Mouse (Mus musculus) liver, embryonic 14.5 days (tissue): ENCODE data around the gene Ppp1r14a. TPM values are rescaled to one million over a fixed set of nuclear protein-coding genes. Genes with fewer than 3 reads are reported as not detected.

Experiments
- ATAC-seq: fragments of 200-750 bp; cut with Nextera tagmentation; 2 replicates; pipeline ENCODE4 v1.8.0; 2017; ENCODE audit warnings: moderate number of reproducible peaks, mild to moderate bottlenecking, moderate library complexity; ENCODE audit not compliant: insufficient read depth
- DNase-seq, 3 experiments: peaks; one replicate each; pipeline ENCODE4 v3.0.0-alpha.2; 2012 to 2013; ENCODE audit warnings: low read depth in 3 of 3, low spot score in 3 of 3
- H3K27ac ChIP-seq: fragments of 300-500 bp; sonication (generic); 2 replicates; pipeline ENCODE4 v1.5.1; 2014; ENCODE audit warnings: moderate library complexity, mild to moderate bottlenecking, control low read depth, inconsistent platforms
- H3K27me3 ChIP-seq: fragments of 300-500 bp; sonication (generic); 2 replicates; pipeline ENCODE4 v1.6.1; 2014; ENCODE audit warnings: mild to moderate bottlenecking, low read length, moderate library complexity; ENCODE audit not compliant: control insufficient read depth, insufficient read depth
- H3K36me3 ChIP-seq: fragments of 300-500 bp; sonication (generic); replicated peaks from 2 replicates; pipeline ENCODE4 v1.6.1; 2014; ENCODE audit warnings: low read depth; ENCODE audit not compliant: control insufficient read depth, insufficient read depth
- H3K4me1 ChIP-seq, 2 experiments: fragments of 200-500 bp in 1 of 2; fragments of 300-500 bp in 1 of 2; sonication (generic) in 1 of 2; replicated peaks; 2 replicates each; pipeline ENCODE4 v1.6.1; 2012 to 2014; ENCODE audit warnings: antibody characterized with exemption in 1 of 2, inconsistent platforms in 1 of 2, low read length in 1 of 2; ENCODE audit not compliant: control insufficient read depth in 2 of 2, insufficient read depth in 2 of 2
- H3K4me2 ChIP-seq: fragments of 300-500 bp; sonication (generic); 2 replicates; pipeline ENCODE4 v1.6.1; 2014; ENCODE audit warnings: low read depth, mild to moderate bottlenecking, control low read depth, moderate library complexity
- H3K4me3 ChIP-seq, 2 experiments: fragments of 200-500 bp in 1 of 2; fragments of 300-500 bp in 1 of 2; sonication (generic) in 1 of 2; 2 replicates each; pipeline ENCODE4 v1.5.1; 2012 to 2014; ENCODE audit warnings: low read depth in 2 of 2, low read length in 2 of 2, mild to moderate bottlenecking in 2 of 2, control low read depth in 1 of 2, inconsistent platforms in 1 of 2, moderate library complexity in 1 of 2; ENCODE audit not compliant: insufficient read depth in 1 of 2
- H3K9ac ChIP-seq: fragments of 300-500 bp; sonication (generic); replicated peaks from 2 replicates; pipeline ENCODE4 v1.6.1; 2014; ENCODE audit warnings: mild to moderate bottlenecking, control low read depth, moderate library complexity
- H3K9me3 ChIP-seq: fragments of 300-500 bp; sonication (generic); 2 replicates; pipeline ENCODE4 v1.6.1; 2016; ENCODE audit warnings: low read length, mixed read lengths; ENCODE audit not compliant: control insufficient read depth
- CTCF ChIP-seq: IDR thresholded peaks from 2 replicates; pipeline ENCODE4 v1.5.1; 2016; ENCODE audit warnings: antibody characterized with exemption, low read depth, control low read depth
- EP300 ChIP-seq: IDR thresholded peaks from 2 replicates; pipeline ENCODE4 v1.6.1; 2016; ENCODE audit warnings: antibody characterized with exemption, low read depth
- WGBS: fragments of 180-500 bp; shearing (Covaris S2); extraction: QIAGEN DNeasy Blood & Tissue Kit; methylation state at CpG from one replicate; pipeline ENCODE4 v1.1.7; 2014; ENCODE audit not compliant: insufficient replicate concordance; 5-methylcytosine and 5-hydroxymethylcytosine counted together
- polyA plus RNA-seq, 2 experiments: library from polyadenylated mRNA; depleted of rRNA in 1 of 2; stranded (reverse) in 1 of 2; unstranded in 1 of 2; fragments of >200 nt; fragmentation: Nextera tagmentation in 1 of 2; extraction: Ambion mirVana in 1 of 2; gene quantifications; 2 replicates each; pipeline versions ENCODE4 v1.2.1 to v1.2.3; 2012 to 2014

Ppp1r14a gene
- polyA plus RNA-seq, 2 experiments, result 2.3 to 2.5 TPM

- H3K4me3 ChIP-seq, result no peak overlapping the region
- ATAC-seq, result no peak
- no peak overlapping the region for H3K27ac ChIP-seq
- no peak overlapping the region for H3K9ac ChIP-seq
- 71% methylated on average over 4 of the region's 4 CpGs for WGBS
- DNase-seq, result no peak
- H3K4me2 ChIP-seq, result no peak overlapping the region
- no peaks in the 10 kb centered on the region for H3K36me3 ChIP-seq
- no peaks in the 10 kb centered on the region for H3K27me3 ChIP-seq
- H3K9me3 ChIP-seq, result no peaks in the 10 kb centered on the region
- no peaks in the 10 kb centered on the region for H3K4me1 ChIP-seq
- TF ChIP-seq CTCF (no peak), EP300 (no peak)
These were observed 22.2 kb upstream of the Ppp1r14a start for GRCm38 (mm10) chr7:29266931-29267330.

- 68% methylated on average over 4 of the region's 4 CpGs for WGBS
These were observed 18.7 kb upstream of the Ppp1r14a start for GRCm38 (mm10) chr7:29270445-29270844.

GRCm38 (mm10) chr7:29271687-29272465 lies 17.2 kb upstream of the Ppp1r14a start:
- ATAC-seq, result no peak
- 60% methylated on average over 8 of the region's 8 CpGs for WGBS
- H3K27me3 ChIP-seq, result no peaks in the 10 kb centered on the region
- no peaks in the 10 kb centered on the region for H3K4me1 ChIP-seq
- no peak overlapping the region for H3K9ac ChIP-seq
- no peak for TF ChIP-seq EP300
- TF ChIP-seq CTCF, result no peak
- no peaks in the 10 kb centered on the region for H3K9me3 ChIP-seq
- H3K4me2 ChIP-seq, result no peak overlapping the region
- H3K36me3 ChIP-seq, result no peaks in the 10 kb centered on the region
- no peak overlapping the region for H3K4me3 ChIP-seq
- no peak for DNase-seq
- H3K27ac ChIP-seq, result no peak overlapping the region

More at GRCm38 (mm10) chr7:29270445-29270844, 18.7 kb upstream of the Ppp1r14a start:
- Histone ChIP-seq H3K36me3 (no peaks in the 10 kb centered on the region), H3K9me3 (no peaks in the 10 kb centered on the region), H3K4me2 (no peak overlapping the region), H3K9ac (no peak overlapping the region), H3K4me1 (no peaks in the 10 kb centered on the region), H3K4me3 (no peak overlapping the region), H3K27ac (no peak overlapping the region), H3K27me3 (no peaks in the 10 kb centered on the region)
- ATAC-seq (no peak), DNase-seq (no peak)
- no peak for TF ChIP-seq CTCF
- no peak for TF ChIP-seq EP300

GRCm38 (mm10) chr7:29276715-29277114 lies 12.4 kb upstream of the Ppp1r14a start:
- no peak for ATAC-seq
- no peak overlapping the region for H3K4me2 ChIP-seq
- H3K27me3 ChIP-seq, result peaks cover under 1% of the 10 kb centered on the region; the same call in 1 of the 2 replicates
- WGBS, result 69% methylated on average over 5 of the region's 5 CpGs
- no peak overlapping the region for H3K9ac ChIP-seq
- TF ChIP-seq CTCF (no peak), EP300 (no peak)
- no peak for DNase-seq
- H3K27ac ChIP-seq, result no peak overlapping the region
- H3K36me3 ChIP-seq, result no peaks in the 10 kb centered on the region
- H3K9me3 ChIP-seq, result no peaks in the 10 kb centered on the region
- H3K4me1 ChIP-seq, result peaks cover 0 to 3% of the 10 kb centered on the region in 2 experiments; a peak in 3 of 4 replicates
- H3K4me3 ChIP-seq, result no peak overlapping the region

- 66% methylated on average over 4 of the region's 4 CpGs for WGBS
- no peak for TF ChIP-seq CTCF
- TF ChIP-seq EP300, result no peak
- Histone ChIP-seq H3K27ac (no peak overlapping the region), H3K9ac (no peak overlapping the region), H3K4me1 (peaks cover 0 to 7% of the 10 kb centered on the region in 2 experiments; a peak in 3 of 4 replicates), H3K27me3 (peaks cover 6% of the 10 kb centered on the region), H3K4me2 (no peak overlapping the region), H3K36me3 (no peaks in the 10 kb centered on the region), H3K9me3 (no peaks in the 10 kb centered on the region), H3K4me3 (no peak overlapping the region)
- ATAC-seq (no peak), DNase-seq (no peak)
These were observed 11.6 kb upstream of the Ppp1r14a start for GRCm38 (mm10) chr7:29277510-29277909.
